Mouse (Mus musculus): ENCODE measurements at regions not wholly inside any gene's neighbourhood (a gene's known extent, or its start where the extent isn't known, plus 50 kb on each side); places are given as distances from the start of the nearest gene placed in this dataset.

GRCm38 (mm10) chr12:32273474-32273873 lies 65.0 kb upstream of the Pik3cg start:
- Histone ChIP-seq H3K27ac (replicated peaks) (no peak overlapping the region), H3K4me3 (replicated peaks) (no peak overlapping the region), H3K27me3 (no peaks in the 10 kb centered on the region), H3K36me3 (replicated peaks) (no peaks in the 10 kb centered on the region), H3K9me3 (replicated peaks) (no peaks in the 10 kb centered on the region), H3K4me1 (replicated peaks) (0 out of 2 replicates have a peak, but pooled peaks cover 9% of the 10 kb centered on the region), H3K9ac (no peak overlapping the region), H3K4me2 (no peak overlapping the region)
- ATAC-seq (ENCODE audit: insufficient read depth), result no peak
- WGBS (ENCODE audit: insufficient replicate concordance), result 66% methylated on average over 1 of the region's 1 CpGs

- no peak overlapping the region for H3K27ac ChIP-seq (replicated peaks)
- H3K9me3 ChIP-seq (replicated peaks), result no peaks in the 10 kb centered on the region
- ATAC-seq (ENCODE audit: insufficient read depth), result no peak
- H3K9ac ChIP-seq, result no peak overlapping the region
- WGBS (ENCODE audit: insufficient replicate concordance), result 58% methylated on average over 4 of the region's 4 CpGs
- no peaks in the 10 kb centered on the region for H3K4me1 ChIP-seq (replicated peaks)
- H3K27me3 ChIP-seq, result peaks cover 12% of the 10 kb centered on the region
- H3K36me3 ChIP-seq (replicated peaks), result no peaks in the 10 kb centered on the region
- no peak overlapping the region for H3K4me3 ChIP-seq (replicated peaks)
- H3K4me2 ChIP-seq, result no peak overlapping the region
These were observed 71.4 kb upstream of the Pik3cg start for GRCm38 (mm10) chr12:32279861-32280260.

GRCm38 (mm10) chr12:32280309-32280708 lies 71.8 kb upstream of the Pik3cg start:
- ATAC-seq (ENCODE audit: insufficient read depth), result no peak
- no peaks in the 10 kb centered on the region for H3K36me3 ChIP-seq (replicated peaks)
- peaks cover 12% of the 10 kb centered on the region for H3K27me3 ChIP-seq
- H3K4me1 ChIP-seq (replicated peaks), result no peaks in the 10 kb centered on the region
- H3K4me3 ChIP-seq (replicated peaks), result no peak overlapping the region
- H3K9me3 ChIP-seq (replicated peaks), result no peaks in the 10 kb centered on the region
- no peak overlapping the region for H3K27ac ChIP-seq (replicated peaks)
- 74% methylated on average over 2 of the region's 2 CpGs for WGBS (ENCODE audit: insufficient replicate concordance)
- no peak overlapping the region for H3K4me2 ChIP-seq
- H3K9ac ChIP-seq, result no peak overlapping the region

- H3K9me3 ChIP-seq (replicated peaks), result no peaks in the 10 kb centered on the region
- no peaks in the 10 kb centered on the region for H3K36me3 ChIP-seq (replicated peaks)
- H3K4me1 ChIP-seq (replicated peaks), result peaks cover 13% of the 10 kb centered on the region
- peaks cover 12% of the 10 kb centered on the region for H3K27me3 ChIP-seq
- H3K9ac ChIP-seq, result no peak overlapping the region
- H3K4me3 ChIP-seq (replicated peaks), result no peak overlapping the region
- ATAC-seq (ENCODE audit: insufficient read depth), result no peak
- H3K4me2 ChIP-seq, result no peak overlapping the region
- WGBS (ENCODE audit: insufficient replicate concordance), result 55% methylated on average over 5 of the region's 5 CpGs
- no peak overlapping the region for H3K27ac ChIP-seq (replicated peaks)
These were observed 74.1 kb upstream of the Pik3cg start for GRCm38 (mm10) chr12:32282371-32283163.

GRCm38 (mm10) chr12:32285039-32285438 lies 76.6 kb upstream of the Pik3cg start:
- 39% methylated on average over 2 of the region's 2 CpGs for WGBS (ENCODE audit: insufficient replicate concordance)
- H3K4me2 ChIP-seq, result no peak overlapping the region
- H3K4me3 ChIP-seq (replicated peaks), result no peak overlapping the region
- peaks cover 12% of the 10 kb centered on the region for H3K27me3 ChIP-seq
- H3K4me1 ChIP-seq (replicated peaks), result peaks cover 19% of the 10 kb centered on the region
- no peak overlapping the region for H3K27ac ChIP-seq (replicated peaks)
- no peaks in the 10 kb centered on the region for H3K9me3 ChIP-seq (replicated peaks)
- H3K9ac ChIP-seq, result no peak overlapping the region
- no peak for ATAC-seq (ENCODE audit: insufficient read depth)
- no peaks in the 10 kb centered on the region for H3K36me3 ChIP-seq (replicated peaks)

GRCm38 (mm10) chr12:32286652-32287051 lies 78.2 kb upstream of the Pik3cg start:
- H3K4me2 ChIP-seq, result no peak overlapping the region
- WGBS (ENCODE audit: insufficient replicate concordance), result 24% methylated on average over 5 of the region's 5 CpGs
- H3K27me3 ChIP-seq, result peaks cover 12% of the 10 kb centered on the region
- H3K9me3 ChIP-seq (replicated peaks), result no peaks in the 10 kb centered on the region
- no peak overlapping the region for H3K9ac ChIP-seq
- peaks cover 33% of the 10 kb centered on the region for H3K4me1 ChIP-seq (replicated peaks)
- H3K36me3 ChIP-seq (replicated peaks), result no peaks in the 10 kb centered on the region
- no peak for ATAC-seq (ENCODE audit: insufficient read depth)
- H3K27ac ChIP-seq (replicated peaks), result no peak overlapping the region
- H3K4me3 ChIP-seq (replicated peaks), result no peak overlapping the region

- Histone ChIP-seq H3K4me3 (replicated peaks) (no peak overlapping the region), H3K36me3 (replicated peaks) (no peaks in the 10 kb centered on the region), H3K27me3 (no peaks in the 10 kb centered on the region), H3K9ac (no peak overlapping the region), H3K4me1 (replicated peaks) (peaks cover 49% of the 10 kb centered on the region), H3K27ac (replicated peaks) (peak overlapping the region; percentile 88; the same call in 1 of the 2 replicates), H3K9me3 (replicated peaks) (no peaks in the 10 kb centered on the region), H3K4me2 (peak overlapping the region; percentile 69; the same call in 1 of the 2 replicates)
- WGBS (ENCODE audit: insufficient replicate concordance), result 51% methylated on average over 5 of the region's 5 CpGs
- ATAC-seq (ENCODE audit: insufficient read depth), result no peak
These were observed 82.7 kb upstream of the Pik3cg start for GRCm38 (mm10) chr12:32291145-32291544.

- H3K36me3 ChIP-seq (replicated peaks), result no peaks in the 10 kb centered on the region
- H3K27me3 ChIP-seq, result no peaks in the 10 kb centered on the region
- H3K9ac ChIP-seq, result peak overlapping the region; percentile 48
- H3K9me3 ChIP-seq (replicated peaks), result no peaks in the 10 kb centered on the region
- H3K27ac ChIP-seq (replicated peaks), result peak overlapping the region; percentile 88
- WGBS (ENCODE audit: insufficient replicate concordance), result 8% methylated on average over 18 of the region's 18 CpGs
- ATAC-seq (ENCODE audit: insufficient read depth), result peak; percentile 80
- H3K4me3 ChIP-seq (replicated peaks), result peak overlapping the region; percentile 46
- H3K4me1 ChIP-seq (replicated peaks), result peaks cover 43% of the 10 kb centered on the region
- peak overlapping the region; percentile 69 for H3K4me2 ChIP-seq
These were observed 83.7 kb upstream of the Pik3cg start for GRCm38 (mm10) chr12:32291962-32292748.

GRCm38 (mm10) chr12:32292749-32293128 lies 84.3 kb upstream of the Pik3cg start:
- peak overlapping the region; percentile 69 for H3K4me2 ChIP-seq
- peak overlapping the region; percentile 88 for H3K27ac ChIP-seq (replicated peaks)
- H3K9ac ChIP-seq, result peak overlapping the region; percentile 48
- peaks cover 39% of the 10 kb centered on the region for H3K4me1 ChIP-seq (replicated peaks)
- ATAC-seq (ENCODE audit: insufficient read depth), result peak; percentile 47
- H3K9me3 ChIP-seq (replicated peaks), result no peaks in the 10 kb centered on the region
- H3K4me3 ChIP-seq (replicated peaks), result peak overlapping the region; percentile 46; the same call in 1 of the 2 replicates
- H3K36me3 ChIP-seq (replicated peaks), result no peaks in the 10 kb centered on the region
- no peaks in the 10 kb centered on the region for H3K27me3 ChIP-seq
- WGBS (ENCODE audit: insufficient replicate concordance), result 30% methylated on average over 5 of the region's 5 CpGs

- Histone ChIP-seq H3K27me3 (no peaks in the 10 kb centered on the region), H3K9me3 (replicated peaks) (no peaks in the 10 kb centered on the region), H3K4me3 (replicated peaks) (no peak overlapping the region), H3K36me3 (replicated peaks) (no peaks in the 10 kb centered on the region), H3K4me2 (no peak overlapping the region), H3K27ac (replicated peaks) (no peak overlapping the region), H3K4me1 (replicated peaks) (peaks cover 17% of the 10 kb centered on the region), H3K9ac (no peak overlapping the region)
- ATAC-seq (ENCODE audit: insufficient read depth), result no peak
- WGBS (ENCODE audit: insufficient replicate concordance), result 89% methylated on average over 7 of the region's 7 CpGs
These were observed 81.1 kb upstream of the Ccdc71l start for GRCm38 (mm10) chr12:32297431-32297830.

GRCm38 (mm10) chr12:32299714-32300113 lies 78.8 kb upstream of the Ccdc71l start:
- Histone ChIP-seq H3K9ac (no peak overlapping the region), H3K4me1 (replicated peaks) (0 out of 2 replicates have a peak, but pooled peaks cover 4% of the 10 kb centered on the region), H3K9me3 (replicated peaks) (no peaks in the 10 kb centered on the region), H3K27me3 (no peaks in the 10 kb centered on the region), H3K4me3 (replicated peaks) (no peak overlapping the region), H3K4me2 (no peak overlapping the region), H3K36me3 (replicated peaks) (no peaks in the 10 kb centered on the region), H3K27ac (replicated peaks) (no peak overlapping the region)
- ATAC-seq (ENCODE audit: insufficient read depth), result no peak
- WGBS (ENCODE audit: insufficient replicate concordance), result 56% methylated on average over 2 of the region's 2 CpGs
